Mouse (Mus musculus) ES-E14 (cell line): ENCODE measurements around the gene Hist2h2bb. TPM values are rescaled to one million over a fixed set of nuclear protein-coding genes. Genes with fewer than 3 reads are reported as not detected.
A peak's percentile ranks its signal among the peaks of the same experiment; 100 is the strongest.

ENCODE experiments used
- DNase-seq: peaks from one replicate; pipeline ENCODE4 v3.0.0-alpha.2; 2013; ENCODE audit warnings: low read depth, low spot score
- H3K27ac ChIP-seq: 2 replicates; pipeline ENCODE4 v1.5.1; 2012; ENCODE audit warnings: low read depth, mild to moderate bottlenecking, low read length, moderate library complexity, mixed read lengths; ENCODE audit not compliant: poor library complexity, insufficient read depth, severe bottlenecking
- H3K36me3 ChIP-seq: 2 replicates; pipeline ENCODE4 v1.6.1; 2012; ENCODE audit warnings: mild to moderate bottlenecking, low read length, moderate library complexity, mixed read lengths; ENCODE audit not compliant: control insufficient read depth, poor library complexity, insufficient read depth, severe bottlenecking
- H3K4me1 ChIP-seq, 2 experiments: fragments of 150-350 bp in 1 of 2; sonication (generic) in 1 of 2; 2 replicates each; pipeline ENCODE4 v1.6.1; 2012; ENCODE audit warnings: low read length in 2 of 2, mild to moderate bottlenecking in 1 of 2, mixed read lengths in 1 of 2; ENCODE audit not compliant: control insufficient read depth in 2 of 2, insufficient read depth in 2 of 2, poor library complexity in 1 of 2
- H3K4me3 ChIP-seq, 2 experiments: fragments of 150-350 bp in 1 of 2; sonication (generic) in 1 of 2; 2 replicates each; pipeline ENCODE4 v1.5.1; 2012; ENCODE audit warnings: low read length in 2 of 2, low read depth in 1 of 2, mild to moderate bottlenecking in 1 of 2, mixed read lengths in 1 of 2; ENCODE audit not compliant: insufficient read depth in 1 of 2, poor library complexity in 1 of 2, severe bottlenecking in 1 of 2
- H3K9ac ChIP-seq: 2 replicates; pipeline ENCODE4 v1.6.1; 2012; ENCODE audit warnings: low read depth, mild to moderate bottlenecking, low read length, mixed read lengths; ENCODE audit not compliant: poor library complexity, insufficient read depth, severe bottlenecking
- H3K9me3 ChIP-seq: fragments of 150-350 bp; sonication (generic); 2 replicates; pipeline ENCODE4 v1.6.1; 2012; ENCODE audit warnings: low read depth, mild to moderate bottlenecking, low read length; ENCODE audit not compliant: control insufficient read depth, insufficient read depth
- CHD2 ChIP-seq: IDR thresholded peaks from 2 replicates; pipeline ENCODE4 v1.6.1; 2014; ENCODE audit warnings: mild to moderate bottlenecking, low read depth, low read length, inconsistent platforms
- HCFC1 ChIP-seq: IDR thresholded peaks from 2 replicates; pipeline ENCODE4 v1.6.1; 2012; ENCODE audit warnings: low read length, inconsistent platforms, borderline replicate concordance; ENCODE audit not compliant: insufficient read depth
- MAFK ChIP-seq: IDR thresholded peaks from 2 replicates; pipeline ENCODE4 v1.6.1; 2014; ENCODE audit warnings: mild to moderate bottlenecking, low read depth, low read length, inconsistent platforms; ENCODE audit not compliant: insufficient read depth
- ZC3H11A ChIP-seq: IDR thresholded peaks from 2 replicates; pipeline ENCODE4 v1.6.1; 2012; ENCODE audit warnings: low read depth, mild to moderate bottlenecking, inconsistent platforms, low read length, borderline replicate concordance
- ZNF384 ChIP-seq: IDR thresholded peaks from 2 replicates; pipeline ENCODE4 v1.6.1; 2012; ENCODE audit warnings: low read depth, low read length, inconsistent platforms
- in situ Hi-C, 2 experiments: fragments of 600-800 bp; cut with MboI; formaldehyde crosslinking; loops; one replicate each; pipeline ENCODE4 v1.15.1; 2025; ENCODE audit warnings: low sequenced_read_pairs in 2 of 2, inconsistent platforms in 1 of 2; ENCODE audit not compliant: unreplicated experiment in 2 of 2
- total RNA-seq: library from RNA; depleted of rRNA; stranded (reverse); fragments of 300-350 nt; gene quantifications from 2 replicates; pipeline ENCODE4 v1.2.3, GENCODE M21; 2012

The Hist2h2bb gene
- total RNA-seq, 1 experiment, result 2,453 TPM

DNA sequence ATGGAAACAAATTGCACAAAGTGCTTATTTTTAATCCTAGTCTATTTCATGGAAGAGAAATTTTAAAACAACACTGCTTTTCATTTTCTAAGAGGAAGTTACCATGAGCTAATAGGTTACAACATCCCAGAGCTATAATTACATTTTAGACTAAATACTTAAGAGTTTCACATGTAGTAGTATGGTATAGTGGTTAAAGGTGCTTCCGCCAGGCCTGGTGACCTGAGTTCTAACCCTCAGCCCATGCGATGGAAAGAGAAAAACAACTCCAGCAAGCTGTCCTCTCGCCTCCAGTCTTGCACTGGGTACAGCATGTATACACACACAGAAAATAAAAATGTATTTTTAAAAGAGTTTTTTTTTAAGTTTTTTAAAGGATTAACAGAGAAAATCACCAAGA, 17.8 kb upstream of the Hist2h2bb start:
- no peak overlapping the region for H3K27ac ChIP-seq
- H3K9ac ChIP-seq, result no peak overlapping the region
- in situ Hi-C loops, result no loop called here
- H3K4me3 ChIP-seq, result no peak overlapping the region
- H3K4me1 ChIP-seq, result peaks cover 2 to 3% of the 10 kb centered on the region in 2 experiments; a peak in 1 of 4 replicates
- H3K9me3 ChIP-seq, result no peaks in the 10 kb centered on the region
- DNase-seq, result no peak
- no peak for TF ChIP-seq CHD2
- TF ChIP-seq MAFK, result no peak
- no peak for TF ChIP-seq ZC3H11A
- TF ChIP-seq ZNF384, result no peak
- TF ChIP-seq HCFC1, result no peak
- no peaks in the 10 kb centered on the region for H3K36me3 ChIP-seq

DNA sequence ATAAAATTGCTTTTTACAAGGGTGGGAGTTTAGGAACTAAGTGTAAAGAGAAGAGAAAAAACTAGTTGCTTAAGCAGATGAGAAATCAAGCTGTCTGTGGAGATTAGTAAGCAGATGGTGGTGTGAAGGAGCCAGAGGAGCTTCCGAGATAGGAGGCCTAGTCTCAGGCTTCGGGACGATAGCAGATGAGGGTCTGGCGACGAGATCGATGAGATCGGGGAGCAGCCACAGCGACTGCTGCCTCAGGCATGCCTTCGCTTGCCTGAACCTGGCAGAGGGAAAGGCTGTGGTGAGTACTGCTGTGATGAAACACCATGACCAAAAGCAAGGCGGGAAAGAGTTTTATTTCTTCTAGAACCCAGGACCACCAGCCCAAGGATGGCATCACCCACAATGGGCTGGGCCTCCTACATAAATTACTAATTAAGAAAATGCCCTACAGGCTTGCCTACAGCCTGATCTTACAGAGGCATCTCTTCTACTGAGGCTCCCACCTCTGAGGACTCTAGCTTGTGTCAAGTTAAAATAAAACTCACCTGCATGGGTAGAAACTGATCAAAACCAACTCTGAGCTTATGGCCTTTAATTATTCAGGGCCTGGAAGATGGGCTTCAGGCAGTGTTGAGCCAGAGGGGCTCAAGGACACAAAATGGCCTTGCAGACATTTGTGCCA, 14.7 kb upstream of the Hist2h2bb start:
- in situ Hi-C loops, result no loop called here
- TF ChIP-seq ZNF384 (no peak), MAFK (no peak), CHD2 (no peak), ZC3H11A (no peak), HCFC1 (peak; percentile 68; the same call in 1 of the 2 replicates)
- H3K4me1 ChIP-seq, result peaks cover 2 to 3% of the 10 kb centered on the region in 2 experiments; a peak in 1 of 4 replicates
- H3K4me3 ChIP-seq, result peak overlapping the region; percentile 49 to 54
- no peaks in the 10 kb centered on the region for H3K36me3 ChIP-seq
- DNase-seq, result no peak
- no peak overlapping the region for H3K27ac ChIP-seq
- peak overlapping the region; percentile 66 for H3K9ac ChIP-seq
- no peaks in the 10 kb centered on the region for H3K9me3 ChIP-seq

DNA sequence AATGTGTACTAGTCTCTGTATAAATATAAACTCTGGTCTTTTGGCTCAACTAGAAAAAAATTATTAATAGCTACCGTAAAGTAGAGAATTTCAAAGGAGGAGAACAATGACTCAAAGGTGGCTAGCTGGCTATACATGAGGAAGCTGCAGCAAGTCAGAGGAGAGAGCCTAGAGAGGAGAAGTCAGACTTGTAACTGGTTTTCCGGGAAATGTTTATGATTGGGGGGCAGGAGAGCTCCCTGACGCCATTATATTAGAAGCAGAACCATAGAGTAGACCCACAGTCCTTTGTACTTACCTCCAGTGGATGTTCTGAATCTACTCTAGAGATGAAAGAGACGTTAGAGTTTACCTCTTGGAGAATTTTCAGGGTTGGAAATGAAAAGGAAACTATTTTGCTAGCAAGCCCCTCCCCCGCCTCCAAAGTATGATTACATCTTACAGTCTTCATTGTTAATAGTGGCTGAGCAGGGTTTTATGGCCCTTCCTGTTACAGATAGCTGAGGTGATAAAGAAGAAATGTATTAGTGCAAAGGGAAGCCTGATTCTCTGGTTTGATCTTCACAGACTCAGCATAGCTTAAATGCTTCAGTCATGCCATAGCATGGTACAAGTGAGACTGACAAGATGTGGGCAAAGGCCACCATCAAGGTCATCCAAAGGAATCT, 13.5 kb upstream of the Hist2h2bb start:
- in situ Hi-C loops, result no loop called here
- TF ChIP-seq ZNF384 (no peak), CHD2 (no peak), MAFK (no peak), HCFC1 (no peak)
- Histone ChIP-seq H3K9ac (no peak overlapping the region), H3K9me3 (no peaks in the 10 kb centered on the region), H3K4me3 (no peak overlapping the region), H3K4me1 (peaks cover 2 to 3% of the 10 kb centered on the region in 2 experiments; a peak in 1 of 4 replicates), H3K27ac (no peak overlapping the region), H3K36me3 (no peaks in the 10 kb centered on the region)
- DNase-seq, result no peak

DNA sequence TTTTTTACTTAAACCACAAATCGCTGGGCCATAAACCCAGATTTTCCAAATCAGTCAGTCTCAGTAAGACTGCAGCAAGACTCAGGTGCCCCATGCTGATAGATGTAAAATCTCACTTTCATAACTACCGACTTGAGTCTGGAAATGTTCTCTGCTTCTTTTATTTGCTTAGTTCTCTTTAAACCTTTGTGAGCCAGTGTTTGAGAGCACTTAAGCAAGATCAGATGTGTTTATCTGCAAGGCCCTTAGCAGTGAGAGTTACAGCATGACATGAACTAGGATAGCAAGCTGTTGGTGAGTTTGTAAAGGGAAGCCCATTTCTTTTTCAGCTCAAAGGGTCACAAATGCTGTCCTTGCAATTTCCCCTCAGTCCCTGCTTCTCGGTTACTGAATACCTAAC, 12.4 kb upstream of the Hist2h2bb start:
- H3K27ac ChIP-seq, result no peak overlapping the region
- no peak for DNase-seq
- H3K36me3 ChIP-seq, result no peaks in the 10 kb centered on the region
- no peaks in the 10 kb centered on the region for H3K9me3 ChIP-seq
- H3K4me3 ChIP-seq, result no peak overlapping the region
- H3K4me1 ChIP-seq, result peaks cover 3 to 4% of the 10 kb centered on the region in 2 experiments; a peak in 1 of 4 replicates
- TF ChIP-seq HCFC1 (no peak), ZNF384 (no peak), ZC3H11A (no peak), MAFK (no peak), CHD2 (no peak)
- no peak overlapping the region for H3K9ac ChIP-seq
- in situ Hi-C loops, result no loop called here
